Mouse (Mus musculus) neural tube, embryonic 15.5 days (tissue): ENCODE measurements around the gene Stx7. TPM values are rescaled to one million over a fixed set of nuclear protein-coding genes. Genes with fewer than 3 reads are reported as not detected.

Experiments
- ATAC-seq: fragments of 200-750 bp; cut with Nextera tagmentation; 2 replicates; pipeline ENCODE4 v1.8.0; 2017; ENCODE audit warnings: mild to moderate bottlenecking, moderate TSS enrichment, moderate library complexity; ENCODE audit not compliant: low FRiP score
- H3K27ac ChIP-seq: fragments of 300-500 bp; sonication (generic); replicated peaks from 2 replicates; pipeline ENCODE4 v1.5.1; 2015; ENCODE audit warnings: mild to moderate bottlenecking, inconsistent platforms
- H3K27me3 ChIP-seq: fragments of 300-500 bp; sonication (generic); replicated peaks from 2 replicates; pipeline ENCODE4 v1.6.1; 2015; ENCODE audit warnings: inconsistent platforms
- H3K36me3 ChIP-seq: fragments of 300-500 bp; sonication (generic); 2 replicates; pipeline ENCODE4 v1.6.1; 2015; ENCODE audit warnings: inconsistent platforms
- H3K4me1 ChIP-seq: fragments of 300-500 bp; sonication (generic); 2 replicates; pipeline ENCODE4 v1.6.1; 2015; ENCODE audit warnings: inconsistent platforms
- H3K4me2 ChIP-seq: fragments of 300-500 bp; sonication (generic); 2 replicates; pipeline ENCODE4 v1.6.1; 2015; ENCODE audit warnings: inconsistent platforms, mild to moderate bottlenecking, moderate library complexity
- H3K4me3 ChIP-seq: fragments of 300-500 bp; sonication (generic); replicated peaks from 2 replicates; pipeline ENCODE4 v1.5.1; 2015; ENCODE audit warnings: mild to moderate bottlenecking, inconsistent platforms
- H3K9ac ChIP-seq: fragments of 300-500 bp; sonication (generic); replicated peaks from 2 replicates; pipeline ENCODE4 v1.6.1; 2015; ENCODE audit warnings: mild to moderate bottlenecking, inconsistent platforms
- H3K9me3 ChIP-seq: fragments of 300-500 bp; sonication (generic); replicated peaks from 2 replicates; pipeline ENCODE4 v1.6.1; 2016; ENCODE audit warnings: inconsistent platforms
- WGBS: fragments of 180-500 bp; shearing (Covaris S2); methylation state at CpG from one replicate; pipeline ENCODE4 v1.1.7; 2015; ENCODE audit warnings: mixed read lengths; 5-methylcytosine and 5-hydroxymethylcytosine counted together
- polyA plus RNA-seq: library from polyadenylated mRNA; unstranded; fragments of >200 nt; fragmentation: Nextera tagmentation; extraction: Ambion mirVana; gene quantifications from 2 replicates; pipeline ENCODE4 v1.2.1, GENCODE M21; 2015

Gene Stx7
- polyA plus RNA-seq, 1 experiment from 2014 or later, result 309 TPM

DNA sequence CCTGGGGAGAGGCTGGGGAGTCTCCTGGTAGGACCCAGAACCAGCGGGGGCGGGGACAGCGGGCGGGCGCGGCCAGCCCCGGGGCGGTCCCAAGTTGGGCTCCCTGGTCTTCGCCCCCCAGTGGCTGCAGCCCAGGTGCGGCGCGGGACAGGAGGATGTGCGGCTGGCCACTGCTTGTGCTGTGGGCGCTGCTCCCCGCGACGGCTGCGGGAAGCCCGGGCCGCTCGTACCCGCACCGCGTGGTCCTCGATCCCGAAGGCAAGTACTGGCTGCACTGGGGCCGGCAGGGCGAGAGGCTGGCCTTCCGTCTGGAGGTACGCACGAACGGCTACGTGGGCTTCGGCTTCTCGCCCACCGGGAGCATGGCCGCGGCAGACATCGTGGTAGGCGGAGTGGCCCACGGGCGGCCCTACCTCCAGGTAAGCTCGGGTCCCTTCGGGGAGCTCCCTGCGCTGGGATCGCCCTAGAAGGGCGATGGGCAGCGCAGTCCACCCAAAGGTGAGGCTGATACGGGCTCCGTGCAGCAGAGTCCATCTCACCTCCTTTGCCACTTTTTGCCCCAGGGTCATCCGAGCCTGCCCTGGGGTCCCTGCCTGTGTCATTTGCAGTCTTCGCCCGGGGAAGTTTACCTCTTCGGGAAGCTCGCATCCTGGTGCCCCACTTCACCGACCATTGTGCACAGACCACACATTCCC is 74.5 kb downstream of the Stx7 start, which contains the start of gene Moxd1:
Moxd1 (plus strand) TSS at position 69 of the 695 bp plus-strand sequence.
- H3K27ac ChIP-seq, result no peak within 1 kb of the TSS
- H3K27me3 ChIP-seq, result peaks cover 29% of the 10 kb centered on the region
- peak within 1 kb of the TSS; percentile 74 for H3K4me2 ChIP-seq
- no peaks in the 10 kb centered on the region for H3K36me3 ChIP-seq
- peaks cover 17% of the 10 kb centered on the region for H3K4me1 ChIP-seq
- H3K9me3 ChIP-seq, result no peaks in the 10 kb centered on the region
- peak within 1 kb of the TSS; percentile 42 for H3K4me3 ChIP-seq
- peak within 1 kb of the TSS; percentile 28 for H3K9ac ChIP-seq
- ATAC-seq, result peak; percentile 74
- WGBS, result under 1% methylated on average over 49 of the region's 56 CpGs

DNA sequence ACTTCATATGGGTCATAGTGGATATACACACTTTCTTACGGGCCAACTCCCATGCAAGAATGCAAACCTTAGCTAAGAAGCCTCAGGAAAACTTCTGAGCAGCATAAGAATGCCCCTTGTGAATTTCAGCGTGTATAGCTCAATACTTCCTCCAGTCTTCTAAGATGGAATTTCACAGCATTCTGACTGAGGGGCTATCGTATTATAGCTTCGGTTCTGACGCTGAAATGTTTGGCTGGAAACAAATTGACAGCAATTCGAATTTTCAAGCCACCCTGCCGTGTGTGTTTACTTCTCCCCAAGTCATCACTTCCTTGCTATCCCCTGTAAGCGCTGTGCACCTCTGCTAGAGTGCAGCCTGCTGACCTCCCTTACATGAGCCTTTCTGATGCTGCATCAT is 75.5 kb downstream of the Stx7 start:
- H3K4me2 ChIP-seq, result peak overlapping the region; percentile 74
- H3K9me3 ChIP-seq, result no peaks in the 10 kb centered on the region
- H3K4me3 ChIP-seq, result peak overlapping the region; percentile 42; the same call in 1 of the 2 replicates
- H3K9ac ChIP-seq, result no peak overlapping the region
- no peak overlapping the region for H3K27ac ChIP-seq
- 17% methylated on average over 8 of the region's 8 CpGs for WGBS
- H3K4me1 ChIP-seq, result peaks cover 20% of the 10 kb centered on the region
- peaks cover 27% of the 10 kb centered on the region for H3K27me3 ChIP-seq
- no peaks in the 10 kb centered on the region for H3K36me3 ChIP-seq
- no peak for ATAC-seq

DNA sequence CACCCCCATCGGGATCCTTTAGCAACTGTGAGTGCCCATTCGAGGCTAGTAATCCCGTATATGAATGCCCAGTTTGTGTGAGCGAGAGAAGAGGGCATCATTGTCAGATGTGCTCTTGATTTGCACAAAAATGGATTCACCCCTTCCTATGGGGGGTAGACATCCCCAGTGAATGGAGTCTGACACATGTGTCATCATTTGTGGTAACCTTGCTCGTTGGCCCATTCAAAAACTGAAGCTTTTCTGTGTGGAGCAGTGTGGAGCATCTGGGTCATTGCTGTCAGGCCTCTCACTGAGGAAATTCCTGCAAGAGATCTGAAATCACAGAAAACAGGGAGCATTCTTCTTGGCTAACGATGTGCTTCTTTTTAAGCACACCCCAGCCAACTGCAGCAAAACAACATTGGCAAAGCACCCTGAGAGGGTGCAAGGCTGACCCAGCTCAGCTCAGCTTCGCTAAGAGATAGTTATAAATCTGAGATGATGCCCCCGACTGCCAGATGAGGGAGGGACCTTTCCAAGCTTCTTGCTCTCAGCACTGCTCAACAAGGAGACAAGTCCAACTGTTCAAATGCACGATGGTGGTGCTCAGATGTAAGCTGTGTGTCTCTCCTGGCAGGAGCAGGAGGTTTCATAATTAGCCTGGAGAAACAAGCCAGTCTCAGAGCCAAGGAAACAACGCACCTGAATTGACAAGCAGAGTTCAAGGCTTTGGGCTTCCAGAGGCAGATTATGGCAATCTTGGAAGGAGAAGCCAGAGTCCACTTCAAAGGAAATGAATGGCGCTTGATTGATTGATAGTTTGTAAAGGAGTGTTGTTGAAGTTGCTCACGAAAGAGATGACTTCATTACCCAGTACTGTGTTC is 79.4 kb downstream of the Stx7 start:
- no peak overlapping the region for H3K4me3 ChIP-seq
- no peak overlapping the region for H3K27ac ChIP-seq
- 32% methylated on average over 12 of the region's 12 CpGs for WGBS
- no peaks in the 10 kb centered on the region for H3K36me3 ChIP-seq
- H3K4me2 ChIP-seq, result no peak overlapping the region
- peaks cover 13% of the 10 kb centered on the region for H3K4me1 ChIP-seq
- no peak overlapping the region for H3K9ac ChIP-seq
- peak; percentile 35 for ATAC-seq
- H3K9me3 ChIP-seq, result no peaks in the 10 kb centered on the region
- peaks cover 11% of the 10 kb centered on the region for H3K27me3 ChIP-seq

DNA sequence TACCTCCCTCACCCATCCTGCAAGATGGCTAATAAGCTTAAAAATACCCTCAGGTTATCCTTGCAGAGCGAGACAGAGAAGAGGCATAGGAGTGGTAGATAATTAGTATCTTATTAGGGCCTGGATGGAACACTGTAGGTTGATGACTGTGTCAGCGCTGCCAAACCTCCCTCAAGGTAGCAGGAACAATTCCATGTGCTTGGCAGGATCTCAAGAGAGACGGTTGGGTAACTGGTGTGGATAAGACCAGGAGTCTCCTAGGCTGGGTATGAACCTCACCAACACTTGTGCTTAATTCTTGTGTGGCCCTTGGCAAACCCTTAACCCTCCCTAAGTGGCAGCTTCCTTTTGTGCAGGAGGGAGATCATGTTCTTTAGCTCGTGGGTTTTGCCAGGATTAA is 83.2 kb downstream of the Stx7 start:
- no peak overlapping the region for H3K9ac ChIP-seq
- no peak overlapping the region for H3K27ac ChIP-seq
- H3K4me1 ChIP-seq, result peaks cover 19% of the 10 kb centered on the region
- no peak overlapping the region for H3K4me2 ChIP-seq
- 65% methylated on average over 4 of the region's 4 CpGs for WGBS
- ATAC-seq, result no peak
- H3K36me3 ChIP-seq, result no peaks in the 10 kb centered on the region
- H3K9me3 ChIP-seq, result no peaks in the 10 kb centered on the region
- H3K27me3 ChIP-seq, result peaks cover 4% of the 10 kb centered on the region; the same call in 1 of the 2 replicates
- no peak overlapping the region for H3K4me3 ChIP-seq

DNA sequence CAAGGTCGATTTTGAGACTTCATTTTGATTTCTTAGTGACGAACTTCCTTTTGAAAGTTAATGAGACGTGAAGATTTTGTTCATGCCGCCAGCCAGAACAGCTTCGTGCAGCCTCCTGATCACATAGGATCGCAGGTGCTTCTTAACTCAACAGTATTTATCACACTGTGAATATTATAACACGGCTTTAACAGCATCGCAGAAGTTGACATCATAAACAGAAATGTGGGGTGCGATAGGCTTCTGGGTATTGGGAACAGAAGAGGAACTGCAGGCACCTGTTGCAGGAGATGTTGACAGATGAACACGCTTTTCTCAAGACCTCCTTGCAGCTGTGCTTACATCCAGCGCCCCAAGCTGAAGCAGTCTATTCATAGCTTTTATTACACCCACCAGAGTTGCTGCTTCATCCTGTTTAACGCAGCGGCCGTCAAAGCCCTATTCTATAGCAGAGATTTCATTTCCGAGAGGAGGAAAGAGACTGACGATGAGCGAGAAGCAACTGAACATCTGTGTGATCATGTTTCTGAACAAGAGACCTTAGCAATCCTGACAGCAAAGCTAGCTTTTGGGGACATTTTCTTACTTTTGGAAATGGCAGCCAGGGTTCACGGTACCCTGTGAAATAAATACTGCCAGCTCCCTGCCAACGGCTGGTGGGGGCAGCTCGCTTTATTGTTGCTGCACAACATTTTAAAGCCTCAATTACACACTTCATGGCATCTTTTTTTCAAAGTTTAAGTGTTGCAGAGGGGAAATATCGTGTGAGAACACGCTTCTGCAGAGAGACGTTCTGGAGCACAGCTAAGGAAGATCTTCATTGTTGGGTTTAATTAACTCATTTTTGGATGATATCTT is 86.6 kb downstream of the Stx7 start:
- ATAC-seq, result peak; percentile 65
- Histone ChIP-seq H3K4me2 (peak overlapping the region; percentile 57), H3K9me3 (no peaks in the 10 kb centered on the region), H3K4me3 (peak overlapping the region; percentile 18), H3K36me3 (no peaks in the 10 kb centered on the region), H3K4me1 (peaks cover 14% of the 10 kb centered on the region), H3K9ac (no peak overlapping the region), H3K27me3 (peaks cover 6% of the 10 kb centered on the region; the same call in 1 of the 2 replicates), H3K27ac (no peak overlapping the region)
- 15% methylated on average over 23 of the region's 23 CpGs for WGBS

Other genes with a start within 250 kb of the Stx7 start
- gene Taar1, start 228.9 kb upstream of the Stx7 start, polyA plus RNA-seq, result not detected in 2 replicates
- not detected in 2 replicates for gene Taar2, start 210.7 kb upstream of the Stx7 start, polyA plus RNA-seq
- gene Taar3, start 199.7 kb upstream of the Stx7 start, polyA plus RNA-seq, result not detected in 2 replicates
- gene Taar4, start 188.8 kb upstream of the Stx7 start, polyA plus RNA-seq, result not detected in 2 replicates
- 0.18 TPM in 1 of 2 replicates, not detected in the other for gene Taar5, start 178.6 kb upstream of the Stx7 start, polyA plus RNA-seq
- gene Taar6, start 163.7 kb upstream of the Stx7 start, polyA plus RNA-seq, result not detected in 2 replicates
- gene Taar7a, start 155.8 kb upstream of the Stx7 start, polyA plus RNA-seq, result not detected in 2 replicates
- gene Taar7b, start 149.4 kb upstream of the Stx7 start, polyA plus RNA-seq, result not detected in 2 replicates
- not detected in 2 replicates for gene Taar7d, start 122.1 kb upstream of the Stx7 start, polyA plus RNA-seq
- not detected in 2 replicates for gene Taar7e, start 111.7 kb upstream of the Stx7 start, polyA plus RNA-seq
- gene Taar7f, start 99.8 kb upstream of the Stx7 start, polyA plus RNA-seq, result not detected in 2 replicates
- gene Taar8a, start 72.8 kb upstream of the Stx7 start, polyA plus RNA-seq, result not detected in 2 replicates
- not detected in 2 replicates for gene Taar8b, start 57.0 kb upstream of the Stx7 start, polyA plus RNA-seq
- gene Taar8c, start 47.4 kb upstream of the Stx7 start, polyA plus RNA-seq, result not detected in 2 replicates
- gene Taar9, start 39.8 kb upstream of the Stx7 start, polyA plus RNA-seq, result not detected in 2 replicates
- gene Moxd1, start 74.2 kb downstream of the Stx7 start, polyA plus RNA-seq, result 8.6 and 9.0 TPM in 2 replicates